Mouse (Mus musculus): Measurements from ENCODE around the gene Lefty1.
"Not testable (repeated sequence)": the region's sequence is repeated elsewhere in the genome, so short reads cannot be mapped to it uniquely, and the experiment has no call there.

Lefty1 gene

GRCm38 (mm10) chr1:180956401-180956800, 21.6 kb downstream of the Lefty1 start:
- no peak for DNase-seq (ENCODE audit: low spot score in 2 of 2)

DNA sequence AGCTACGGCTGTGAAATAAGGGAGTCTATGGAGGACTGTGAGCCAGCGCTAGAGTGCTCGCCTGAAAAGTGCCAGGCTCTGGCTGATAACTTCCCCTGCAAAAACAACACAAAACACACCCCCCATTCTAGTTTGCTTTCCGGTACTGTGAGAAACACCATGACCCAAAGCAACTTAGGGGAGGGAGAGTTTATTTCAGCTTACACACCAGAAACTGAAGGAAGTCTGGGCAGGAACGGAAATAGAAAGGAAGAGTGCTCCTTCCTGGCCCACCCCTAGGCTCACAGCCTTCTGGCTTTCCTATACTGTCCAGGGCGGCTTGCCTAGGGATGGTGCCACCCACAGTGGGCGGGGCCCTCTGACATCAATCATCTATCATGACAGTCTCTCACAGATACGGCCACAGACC, 22.2 kb downstream of the Lefty1 start:
- DNase-seq (ENCODE audit: low spot score in 2 of 2) = no peak

DNA sequence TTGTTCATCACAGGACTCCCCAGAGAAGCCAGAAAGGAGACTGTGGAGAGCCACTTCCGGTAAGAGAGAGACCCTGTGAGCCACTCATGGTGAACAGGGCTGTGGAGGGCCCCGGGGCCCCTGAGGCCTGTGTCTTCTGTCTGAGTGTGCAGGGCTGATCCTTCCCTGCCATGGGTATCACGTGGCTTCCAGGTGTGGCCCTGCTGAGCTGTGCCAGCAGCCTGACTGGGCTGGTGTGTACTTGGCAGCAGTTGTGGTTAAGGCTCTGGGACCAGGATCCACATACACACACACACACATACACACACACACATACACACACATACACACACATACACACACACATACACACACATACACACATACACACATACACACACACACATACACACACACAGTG, 23.2 kb downstream of the Lefty1 start:
- no peak for DNase-seq (ENCODE audit: low spot score in 2 of 2)

DNA sequence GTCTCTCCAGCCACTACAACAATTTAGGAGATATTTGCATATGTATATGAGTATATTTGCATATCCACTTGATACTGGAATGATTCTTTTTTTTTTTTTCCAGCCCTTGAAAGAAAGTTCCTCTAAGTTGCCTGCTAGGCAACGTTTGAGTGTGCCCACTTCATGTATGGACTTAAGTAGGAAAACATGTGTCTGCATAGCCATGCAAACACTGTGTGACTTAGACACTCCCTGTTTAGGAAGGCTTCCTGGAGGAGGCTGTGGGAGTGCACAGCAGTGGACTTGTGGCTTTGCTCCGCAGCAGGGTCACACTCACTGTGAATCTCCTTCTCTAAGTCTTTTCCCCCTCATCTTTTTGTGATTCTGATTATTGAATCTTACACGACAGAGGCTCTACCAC, 24.0 kb downstream of the Lefty1 start:
- DNase-seq (ENCODE audit: low spot score in 2 of 2) = no peak

DNA sequence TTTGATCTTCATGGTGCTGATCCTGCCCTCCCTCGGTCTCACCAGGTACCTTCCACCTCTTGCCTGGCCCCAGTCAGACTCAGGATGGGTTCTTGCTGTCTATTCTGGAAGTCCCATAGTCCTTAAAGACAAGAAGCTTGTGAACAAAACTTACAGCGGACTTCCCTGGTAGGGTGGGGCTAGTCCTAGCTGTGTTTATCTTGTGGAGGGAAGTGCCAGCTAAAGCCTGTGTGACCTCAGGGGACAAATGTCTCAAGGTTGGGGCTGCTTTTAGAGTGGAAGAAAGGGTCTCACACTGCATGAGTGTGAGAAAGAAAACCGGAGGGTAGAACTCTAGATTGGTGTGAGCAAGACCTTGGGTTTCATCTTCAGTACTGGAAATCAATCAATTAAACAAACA, 31.0 kb downstream of the Lefty1 start:
- DNase-seq (ENCODE audit: low spot score in 2 of 2) = no peak

- no peak for DNase-seq (ENCODE audit: low spot score in 2 of 2)
Measured at GRCm38 (mm10) chr1:180966542-180966941, 31.7 kb downstream of the Lefty1 start.

DNA sequence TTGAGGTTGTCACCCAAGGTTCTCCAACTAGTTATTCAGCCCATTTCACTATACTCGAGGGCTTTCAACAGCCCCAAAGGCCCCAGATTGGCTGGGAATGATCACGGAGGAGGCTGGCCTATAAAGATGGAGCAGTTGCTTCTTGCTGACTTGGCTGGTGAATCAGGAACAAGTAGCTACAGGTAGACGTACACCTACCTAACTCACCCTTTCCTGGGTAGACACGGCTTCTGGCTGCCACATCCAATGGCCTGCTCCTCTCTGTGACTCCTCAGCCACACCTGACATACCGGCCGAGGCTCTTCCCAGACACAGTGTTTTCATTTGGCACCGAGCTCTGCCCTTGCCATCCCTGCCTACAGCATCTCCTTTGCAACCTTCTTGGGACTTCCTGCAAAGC, 32.4 kb downstream of the Lefty1 start:
- DNase-seq (ENCODE audit: low spot score in 2 of 2) = no peak

- no peak for DNase-seq (ENCODE audit: low spot score in 2 of 2)
Measured at GRCm38 (mm10) chr1:180972941-180973340, 38.1 kb downstream of the Lefty1 start.

GRCm38 (mm10) chr1:180974126-180974746, 39.4 kb downstream of the Lefty1 start:
- peak; percentile 29 to 45 for DNase-seq (ENCODE audit: low spot score in 2 of 2)

- peak; percentile 54 to 77 for DNase-seq (ENCODE audit: low spot score in 2 of 2)
Measured at GRCm38 (mm10) chr1:180976110-180976679, 41.4 kb downstream of the Lefty1 start.

GRCm38 (mm10) chr1:180979484-180980251, 44.8 kb downstream of the Lefty1 start:
- no peak for DNase-seq (ENCODE audit: low spot score in 2 of 2)

- DNase-seq (ENCODE audit: low spot score in 2 of 2) = peak in 1 of 2 experiments; percentile 48
Measured at GRCm38 (mm10) chr1:180980464-180980863, 45.6 kb downstream of the Lefty1 start.

GRCm38 (mm10) chr1:180981298-180982046, 46.6 kb downstream of the Lefty1 start:
- DNase-seq (ENCODE audit: low spot score in 2 of 2) = not testable (repeated sequence)

- no peak for DNase-seq (ENCODE audit: low spot score in 2 of 2)
Measured at GRCm38 (mm10) chr1:180986701-180987100, 51.9 kb downstream of the Lefty1 start.

DNA sequence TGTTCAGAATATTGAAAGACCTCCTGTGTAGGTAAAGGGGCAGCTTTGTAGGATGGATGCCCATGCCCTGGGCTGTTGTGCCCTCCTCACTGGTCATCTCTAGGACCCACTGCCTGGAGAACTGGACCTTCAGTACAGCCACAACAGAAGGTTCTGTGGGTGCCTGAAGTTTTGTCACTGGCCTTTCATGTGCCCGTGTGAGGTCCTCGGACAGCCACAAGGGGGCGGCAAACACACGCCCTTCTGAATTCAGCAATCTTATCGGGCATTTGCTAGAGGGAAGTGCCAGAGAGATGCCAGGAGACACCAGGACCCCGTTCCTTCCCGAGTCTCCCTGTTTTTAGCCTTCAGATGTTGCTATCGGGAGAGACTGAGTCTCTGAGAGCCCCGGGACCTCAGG, 52.9 kb downstream of the Lefty1 start:
- DNase-seq (ENCODE audit: low spot score in 2 of 2) = peak; percentile 70 to 86

Data from spleen, postnatal 10 days (tissue).